Mouse (Mus musculus) heart, embryonic 16.5 days (tissue): Measurements from ENCODE around the gene Glt28d2. TPM values are rescaled to one million over a fixed set of nuclear protein-coding genes. Genes with fewer than 3 reads are reported as not detected.
A peak's percentile ranks its signal among the peaks of the same experiment; 100 is the strongest.
"Not testable (repeated sequence)": the region's sequence is repeated elsewhere in the genome, so short reads cannot be mapped to it uniquely, and the experiment has no call there.

Experiments used
- ATAC-seq: fragments of 200-750 bp; cut with Nextera tagmentation; replicated peaks from 2 replicates; pipeline ENCODE4 v1.8.0; 2017; ENCODE audit warnings: moderate number of reproducible peaks; ENCODE audit not compliant: insufficient read depth, low FRiP score; ENCODE audit errors: extremely low read depth
- H3K27ac ChIP-seq: fragments of 300-500 bp; sonication (generic); 2 replicates; pipeline ENCODE4 v1.5.1; 2014; ENCODE audit warnings: mild to moderate bottlenecking, low read length, control low read depth, moderate library complexity
- H3K27me3 ChIP-seq: fragments of 300-500 bp; sonication (generic); 2 replicates; pipeline ENCODE4 v1.6.1; 2014; ENCODE audit warnings: low read length, mixed read lengths; ENCODE audit not compliant: control insufficient read depth, insufficient read depth
- H3K36me3 ChIP-seq: fragments of 300-500 bp; sonication (generic); 2 replicates; pipeline ENCODE4 v1.6.1; 2014; ENCODE audit not compliant: control insufficient read depth, insufficient read depth
- H3K4me1 ChIP-seq: fragments of 300-500 bp; sonication (generic); 2 replicates; pipeline ENCODE4 v1.6.1; 2014; ENCODE audit warnings: low read length, mixed read lengths; ENCODE audit not compliant: control insufficient read depth, insufficient read depth
- H3K4me2 ChIP-seq: fragments of 300-500 bp; sonication (generic); 2 replicates; pipeline ENCODE4 v1.6.1; 2014; ENCODE audit warnings: low read depth, mild to moderate bottlenecking, control low read depth, low read length
- H3K4me3 ChIP-seq: fragments of 300-500 bp; sonication (generic); 2 replicates; pipeline ENCODE4 v1.5.1; 2014; ENCODE audit warnings: mild to moderate bottlenecking, control low read depth, low read length
- H3K9ac ChIP-seq: fragments of 300-500 bp; sonication (generic); 2 replicates; pipeline ENCODE4 v1.6.1; 2014; ENCODE audit warnings: low read length, control low read depth
- H3K9me3 ChIP-seq: fragments of 300-500 bp; sonication (generic); replicated peaks from 2 replicates; pipeline ENCODE4 v1.6.1; 2016; ENCODE audit warnings: low read length; ENCODE audit not compliant: control insufficient read depth
- WGBS: fragments of 180-500 bp; shearing (Covaris S2); extraction: QIAGEN DNeasy Blood & Tissue Kit; methylation state at CpG from one replicate; pipeline ENCODE4 v1.1.7; 2014; 5-methylcytosine and 5-hydroxymethylcytosine counted together
- polyA plus RNA-seq: library from polyadenylated mRNA; unstranded; fragments of >200 nt; fragmentation: Nextera tagmentation; extraction: Ambion mirVana; gene quantifications from 2 replicates; pipeline ENCODE4 v1.2.1, GENCODE M21; 2015

Gene Glt28d2
- polyA plus RNA-seq, 1 experiment from 2014 or later = 2.8 TPM

DNA sequence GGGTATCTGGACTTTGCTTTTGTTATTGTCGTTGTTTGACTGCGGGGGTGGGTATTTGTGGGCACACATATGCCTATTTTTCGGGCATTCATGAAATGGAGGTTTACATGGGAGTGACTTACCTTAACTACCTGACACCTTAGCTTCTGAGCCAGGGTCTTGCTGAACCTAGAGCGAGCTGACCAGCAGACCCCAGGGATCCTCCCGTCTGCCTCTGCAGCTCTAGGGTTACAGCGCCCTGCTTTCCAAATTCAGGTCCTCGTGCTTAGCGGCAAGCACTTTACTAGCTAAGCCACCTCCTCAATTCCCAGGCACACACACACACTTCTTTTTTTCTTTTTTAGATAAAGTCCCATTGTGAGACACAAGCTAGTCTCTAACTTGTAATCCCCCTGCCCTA, 36.0 kb upstream of the Glt28d2 start:
- ATAC-seq = no peak
- H3K36me3 ChIP-seq = no peaks in the 10 kb centered on the region
- H3K4me1 ChIP-seq = no peaks in the 10 kb centered on the region
- no peaks in the 10 kb centered on the region for H3K9me3 ChIP-seq
- 79% methylated on average over 8 of the region's 8 CpGs for WGBS
- H3K27me3 ChIP-seq = no peaks in the 10 kb centered on the region
- no peak overlapping the region for H3K9ac ChIP-seq
- H3K27ac ChIP-seq = no peak overlapping the region
- H3K4me2 ChIP-seq = no peak overlapping the region
- H3K4me3 ChIP-seq = no peak overlapping the region

DNA sequence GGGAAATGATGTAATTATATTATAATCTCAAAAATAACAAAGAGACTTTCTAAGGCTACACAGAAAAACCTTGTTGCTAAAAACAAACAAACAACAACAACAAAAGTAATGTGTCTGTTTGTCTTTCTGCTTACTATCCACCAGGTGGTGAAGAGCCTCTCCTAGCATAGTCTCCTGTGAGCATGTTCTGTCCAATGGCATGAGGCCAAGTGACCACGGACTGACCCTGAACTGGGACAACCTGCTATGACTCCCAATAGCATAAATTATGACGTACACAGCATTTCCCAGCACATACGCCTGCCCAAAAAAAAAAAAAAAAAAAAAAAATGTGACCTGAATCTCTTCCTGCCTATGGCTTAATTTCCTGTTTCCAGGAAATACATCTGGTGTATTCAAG, 35.0 kb upstream of the Glt28d2 start:
- Histone ChIP-seq H3K27me3 (no peaks in the 10 kb centered on the region), H3K36me3 (no peaks in the 10 kb centered on the region), H3K27ac (no peak overlapping the region), H3K4me1 (no peaks in the 10 kb centered on the region), H3K9me3 (no peaks in the 10 kb centered on the region), H3K9ac (no peak overlapping the region), H3K4me2 (no peak overlapping the region), H3K4me3 (no peak overlapping the region)
- 38% methylated on average over 3 of the region's 3 CpGs for WGBS
- ATAC-seq = no peak

DNA sequence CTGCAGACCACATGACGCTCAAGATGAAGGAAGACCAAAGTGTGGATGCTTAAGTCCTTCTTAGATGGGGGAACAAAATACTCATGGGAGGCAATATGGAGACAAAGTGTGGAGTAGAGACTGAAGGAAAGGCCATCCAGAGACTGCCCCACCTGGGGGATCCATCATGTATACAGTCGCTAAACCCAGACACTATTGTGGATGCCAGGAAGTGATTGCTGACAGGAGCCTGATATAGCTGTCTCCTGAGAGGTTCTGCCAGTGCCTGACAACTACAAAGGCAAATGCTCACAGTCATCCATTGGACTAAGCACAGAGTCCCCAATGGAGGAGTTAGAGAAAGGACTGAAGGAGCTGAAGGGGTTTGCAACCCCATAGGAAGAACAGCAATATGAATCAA, 33.4 kb upstream of the Glt28d2 start:
- not testable (repeated sequence) for H3K9me3 ChIP-seq, H3K4me2 ChIP-seq, H3K36me3 ChIP-seq, H3K4me3 ChIP-seq, H3K27me3 ChIP-seq, H3K9ac ChIP-seq, H3K4me1 ChIP-seq, H3K27ac ChIP-seq, ATAC-seq
- WGBS = 58% methylated on average over 2 of the region's 2 CpGs

DNA sequence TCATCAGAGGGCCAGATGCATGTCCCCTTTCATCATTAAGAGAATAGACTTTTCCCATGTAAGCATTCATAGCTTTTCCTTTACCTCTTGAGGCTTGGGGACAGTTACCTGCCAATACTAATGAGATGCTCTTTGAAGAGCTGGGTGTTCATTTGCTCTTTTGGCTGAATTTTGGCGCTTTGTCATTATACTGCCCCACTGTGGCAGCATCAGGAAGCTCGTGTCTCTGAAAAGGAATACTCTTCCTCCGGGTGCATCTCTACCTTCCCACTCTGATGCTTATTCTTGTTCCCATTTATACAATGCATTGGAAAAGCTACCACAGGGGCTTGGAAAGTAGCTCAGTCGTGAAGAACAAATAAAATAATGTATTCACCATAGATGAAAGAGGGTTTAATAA, 30.3 kb upstream of the Glt28d2 start:
- Histone ChIP-seq H3K9ac (no peak overlapping the region), H3K4me2 (no peak overlapping the region), H3K27me3 (no peaks in the 10 kb centered on the region), H3K9me3 (no peaks in the 10 kb centered on the region), H3K27ac (no peak overlapping the region), H3K4me3 (no peak overlapping the region), H3K36me3 (no peaks in the 10 kb centered on the region), H3K4me1 (no peaks in the 10 kb centered on the region)
- WGBS = 13% methylated on average over 4 of the region's 4 CpGs
- ATAC-seq = no peak

DNA sequence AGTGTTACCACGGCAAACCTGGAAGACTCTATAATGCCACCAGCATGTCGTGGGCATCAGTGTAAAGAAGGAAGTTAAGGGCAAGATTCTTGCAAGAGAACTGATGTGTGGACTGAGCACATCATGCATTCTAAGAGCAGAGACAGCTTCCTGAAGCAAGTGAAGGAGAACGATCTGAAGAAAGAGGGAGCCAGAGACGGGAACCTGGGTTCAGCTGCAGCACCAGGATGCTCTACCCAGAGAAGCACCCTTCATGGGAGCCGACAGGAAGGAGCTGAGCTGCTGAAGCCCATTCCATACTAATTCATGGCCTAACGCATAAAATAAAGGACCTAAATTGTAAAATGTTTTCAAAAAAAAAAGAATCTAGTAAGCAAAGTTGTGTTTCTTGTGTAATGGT, 27.5 kb upstream of the Glt28d2 start:
- Histone ChIP-seq H3K4me2 (no peak overlapping the region), H3K4me1 (no peaks in the 10 kb centered on the region), H3K27me3 (no peaks in the 10 kb centered on the region), H3K4me3 (no peak overlapping the region), H3K9ac (no peak overlapping the region), H3K9me3 (no peaks in the 10 kb centered on the region), H3K36me3 (no peaks in the 10 kb centered on the region), H3K27ac (no peak overlapping the region)
- WGBS = 88% methylated on average over 6 of the region's 6 CpGs
- no peak for ATAC-seq

DNA sequence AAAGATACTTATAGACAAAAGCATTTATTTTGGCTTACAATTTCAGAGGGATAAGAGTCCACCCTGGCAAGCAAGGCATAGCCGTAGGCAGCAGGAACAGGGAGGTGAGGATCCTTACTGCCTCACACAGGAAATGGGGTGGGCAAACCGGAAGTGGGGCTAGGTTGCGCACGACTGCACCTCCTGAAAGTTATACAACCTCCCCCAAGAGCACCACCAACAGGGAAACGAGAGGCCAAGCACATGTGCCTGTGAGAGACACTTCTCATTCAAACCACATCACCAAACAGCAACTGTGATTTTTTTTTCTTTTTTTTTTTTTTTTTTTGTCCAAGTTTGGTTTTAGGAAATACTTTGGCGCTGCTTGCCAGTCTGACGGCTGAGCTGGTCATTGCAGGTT, 19.8 kb upstream of the Glt28d2 start:
- Histone ChIP-seq H3K27ac (no peak overlapping the region), H3K36me3 (no peaks in the 10 kb centered on the region), H3K4me3 (no peak overlapping the region), H3K9me3 (no peaks in the 10 kb centered on the region), H3K9ac (no peak overlapping the region), H3K27me3 (no peaks in the 10 kb centered on the region), H3K4me1 (no peaks in the 10 kb centered on the region), H3K4me2 (no peak overlapping the region)
- ATAC-seq = no peak
- WGBS = 77% methylated on average over 7 of the region's 7 CpGs

DNA sequence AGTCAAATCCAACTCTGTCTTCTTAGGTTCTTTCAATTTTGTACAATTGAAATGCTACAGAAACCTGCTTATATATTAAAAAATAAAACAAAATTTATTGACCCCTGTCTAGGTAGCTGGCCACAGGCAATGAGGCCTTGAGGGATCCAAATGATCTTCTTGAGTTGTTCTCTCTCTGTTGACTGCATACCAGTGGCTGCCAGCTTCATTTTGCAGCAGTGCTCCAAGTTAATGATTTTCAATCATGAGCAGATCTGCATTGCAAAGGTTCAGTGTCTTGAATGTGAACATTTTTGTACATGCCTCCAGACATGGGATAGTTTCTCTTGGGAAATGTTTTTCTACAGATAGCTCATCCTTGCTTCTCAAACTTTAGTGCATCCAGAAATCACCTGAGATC, 17.1 kb upstream of the Glt28d2 start:
- no peak for ATAC-seq
- H3K9me3 ChIP-seq = no peaks in the 10 kb centered on the region
- H3K9ac ChIP-seq = no peak overlapping the region
- no peak overlapping the region for H3K27ac ChIP-seq
- no peaks in the 10 kb centered on the region for H3K27me3 ChIP-seq
- no peaks in the 10 kb centered on the region for H3K4me1 ChIP-seq
- no peak overlapping the region for H3K4me3 ChIP-seq
- H3K36me3 ChIP-seq = no peaks in the 10 kb centered on the region
- H3K4me2 ChIP-seq = no peak overlapping the region

DNA sequence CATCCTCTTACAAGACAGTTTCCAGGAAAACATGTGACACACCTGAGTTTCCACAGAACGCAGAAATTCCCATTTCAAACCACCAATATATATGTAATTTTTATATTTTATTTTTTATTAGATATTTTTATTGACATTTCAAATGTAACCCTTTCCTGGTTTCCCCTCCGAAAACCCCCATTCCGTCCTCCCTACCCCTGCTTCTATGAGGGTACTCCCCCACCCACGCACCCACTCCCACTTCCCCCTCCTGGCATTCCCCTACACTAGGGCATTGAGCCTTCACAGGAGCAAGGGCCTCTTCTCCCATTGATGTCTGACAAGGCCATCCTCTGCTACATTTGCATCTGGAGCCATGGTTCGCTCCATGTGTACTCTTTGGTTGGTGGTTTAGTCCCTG, 7.7 kb upstream of the Glt28d2 start:
- H3K4me1 ChIP-seq = peaks cover 7% of the 10 kb centered on the region; the same call in 1 of the 2 replicates
- no peak overlapping the region for H3K4me3 ChIP-seq
- no peak for ATAC-seq
- no peak overlapping the region for H3K4me2 ChIP-seq
- no peak overlapping the region for H3K9ac ChIP-seq
- H3K27me3 ChIP-seq = no peaks in the 10 kb centered on the region
- H3K36me3 ChIP-seq = no peaks in the 10 kb centered on the region
- H3K9me3 ChIP-seq = 0 out of 2 replicates have a peak, but pooled peaks cover 2% of the 10 kb centered on the region
- no peak overlapping the region for H3K27ac ChIP-seq
- 91% methylated on average over 5 of the region's 5 CpGs for WGBS

DNA sequence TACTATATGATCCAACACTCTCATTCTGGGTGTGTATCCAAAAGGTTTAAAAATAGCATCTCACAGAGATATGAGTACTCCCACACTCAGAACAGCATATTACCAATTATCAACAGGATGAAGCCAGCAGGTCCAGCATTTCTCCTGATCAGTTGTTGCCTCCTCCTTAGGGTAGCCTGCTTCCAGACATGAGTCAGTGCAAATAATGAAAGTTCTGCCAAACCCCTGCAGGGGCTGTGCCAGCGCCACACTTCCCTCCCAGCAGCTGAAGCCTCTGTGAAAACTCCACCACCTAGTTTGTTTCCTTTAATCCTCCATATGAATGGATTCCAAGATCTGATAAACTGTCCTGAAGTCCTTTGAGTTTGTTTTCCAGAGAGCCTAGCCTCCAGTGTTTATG, 4.3 kb upstream of the Glt28d2 start:
- H3K4me3 ChIP-seq = no peak overlapping the region
- no peak overlapping the region for H3K9ac ChIP-seq
- 53% methylated on average over 1 of the region's 1 CpGs for WGBS
- 0 out of 2 replicates have a peak, but pooled peaks cover 2% of the 10 kb centered on the region for H3K9me3 ChIP-seq
- no peaks in the 10 kb centered on the region for H3K27me3 ChIP-seq
- no peaks in the 10 kb centered on the region for H3K36me3 ChIP-seq
- peaks cover 15% of the 10 kb centered on the region for H3K4me1 ChIP-seq
- no peak for ATAC-seq
- no peak overlapping the region for H3K27ac ChIP-seq
- no peak overlapping the region for H3K4me2 ChIP-seq

DNA sequence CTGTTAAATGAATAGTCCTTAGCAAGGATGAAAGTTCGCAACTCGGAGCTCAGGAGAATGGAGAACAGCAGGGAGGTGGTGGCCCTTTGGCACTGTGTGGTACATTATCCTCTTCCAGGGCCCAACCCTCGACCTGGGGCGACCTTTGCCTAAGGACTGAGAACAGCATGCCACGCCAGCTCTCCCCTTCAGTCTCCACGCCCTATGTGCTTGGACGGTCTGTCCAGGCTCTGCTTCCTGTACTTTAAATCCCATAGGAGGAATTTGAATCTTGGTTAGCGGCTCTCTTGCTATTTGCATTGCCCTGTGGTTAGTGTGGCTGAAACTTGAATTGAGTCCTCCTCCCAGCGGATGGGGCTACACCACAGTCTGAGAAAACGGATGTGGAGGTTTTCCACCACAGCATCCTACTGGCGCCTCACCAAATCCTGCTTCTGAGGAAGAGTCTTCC, 930 bp upstream of the Glt28d2 start:
- 18% methylated on average over 11 of the region's 11 CpGs for WGBS
- H3K4me3 ChIP-seq = peak overlapping the region; percentile 78
- H3K4me2 ChIP-seq = peak overlapping the region; percentile 92
- peaks cover 23% of the 10 kb centered on the region for H3K4me1 ChIP-seq
- no peaks in the 10 kb centered on the region for H3K9me3 ChIP-seq
- peak overlapping the region; percentile 92 for H3K9ac ChIP-seq
- 0 out of 2 replicates have a peak, but pooled peaks have one; percentile 7 for ATAC-seq
- H3K36me3 ChIP-seq = no peaks in the 10 kb centered on the region
- H3K27me3 ChIP-seq = no peaks in the 10 kb centered on the region
- peak overlapping the region; percentile 94 for H3K27ac ChIP-seq
